Mouse (Mus musculus): ENCODE measurements around the gene Rps15.

- TF ChIP-seq ZC3H11A (IDR thresholded peaks at IDR 0.05; ENCODE audit: borderline replicate concordance, low read depth, low read length): no peak
- no peak for TF ChIP-seq CHD2 (IDR thresholded peaks at IDR 0.05; ENCODE audit: low read depth, low read length)
- TF ChIP-seq MAFK (IDR thresholded peaks at IDR 0.05; ENCODE audit: insufficient read depth, low read depth, low read length): no peak
Measured at GRCm38 (mm10) chr10:80282481-80283441, 9.5 kb upstream of the Rps15 start.
